Comparison of ENCODE assay signal across 8 mouse cellular contexts in genomic region chr10:95004065-95004763, GRCm38 (mm10). TPM values are rescaled to one million over a fixed set of nuclear protein-coding genes. Genes with fewer than 3 reads are reported as not detected.
DNase-seq lines count a peak whose midpoint lies in the region; ATAC-seq lines count a peak whose summit lies in the region.

No protein-coding gene starts in this region.

- no peaks in the 10 kb centered on the region for H3K36me3 ChIP-seq in heart, embryonic 11.5 days (ENCODE audit: control insufficient read depth, insufficient read depth, low read length)

- WGBS in heart, embryonic 11.5 days (ENCODE audit: insufficient replicate concordance): 70% methylated on average over 9 of the region's 9 CpGs

- no peaks in the 10 kb centered on the region for H3K27me3 ChIP-seq in heart, embryonic 11.5 days (ENCODE audit: control insufficient read depth, insufficient read depth, low read length)

- no peak overlapping the region for H3K4me2 ChIP-seq in heart, embryonic 11.5 days

- no peak overlapping the region for H3K4me3 ChIP-seq in heart, embryonic 11.5 days (ENCODE audit: low read depth, low read length)
- H3K4me3 ChIP-seq in brown adipose tissue, adult 24 weeks (ENCODE audit: insufficient read depth, low read depth, low read length): no peak overlapping the region

- no peaks in the 10 kb centered on the region for H3K4me1 ChIP-seq in heart, embryonic 11.5 days (ENCODE audit: control insufficient read depth, insufficient read depth, low read length)
- H3K4me1 ChIP-seq in brown adipose tissue, adult 24 weeks (ENCODE audit: control insufficient read depth, insufficient read depth, insufficient read length, low read length): peaks cover 8% of the 10 kb centered on the region

- H3K27ac ChIP-seq in heart, embryonic 11.5 days (ENCODE audit: low read depth, low read length): no peak overlapping the region
- H3K27ac ChIP-seq in brown adipose tissue, adult 24 weeks (replicated peaks; ENCODE audit: low read depth, low read length): peak overlapping the region; percentile 18; the same call in 1 of the 2 replicates

- intact Hi-C loops in heart, postnatal 36 days (cut with DNase I): no loop called here

- no peak for ATAC-seq in heart, embryonic 11.5 days (replicated peaks; ENCODE audit: insufficient number of reproducible peaks, low FRiP score, low TSS enrichment)

- no peak overlapping the region for H3K9ac ChIP-seq in heart, embryonic 11.5 days (ENCODE audit: low read depth, low read length)

- peak; percentile 51 to 72 for DNase-seq in heart, adult 18-20 months
- peak; percentile 18 to 41 for DNase-seq in heart, postnatal 36 days
- peak; percentile 62 for DNase-seq in lung, postnatal 36 days
- DNase-seq in ovary, adult 18-20 months (ENCODE audit: low spot score): no peak
- DNase-seq in cerebellum, adult 8-10 months: no peak
- DNase-seq in thymus, postnatal 36 days: no peak

- H3K9me3 ChIP-seq in heart, embryonic 11.5 days (replicated peaks; ENCODE audit: control insufficient read depth, low read length): no peaks in the 10 kb centered on the region

RNA-seq across cellular contexts. Expression of gene Plxnc1, which starts 59.6 kb away (rescaled TPM):
- total RNA-seq in heart, adult 18-20 months (2021): 1 to 10 TPM; 1.8 to 3.4 TPM
- polyA plus RNA-seq in heart, embryonic 11.5 days (2014; fragmentation: Nextera tagmentation; extraction: Ambion mirVana): 6.7 and 7.1 TPM in 2 replicates
- 0.50 and 1.1 TPM in 2 replicates for polyA plus RNA-seq in brown adipose tissue, adult 24 weeks (2012; ENCODE audit: insufficient read depth, insufficient read length, missing spikeins)
- total RNA-seq in heart, postnatal 36 days (2021): 1 to 10 TPM; 2.0 to 3.0 TPM

Comparison
In these comparisons a context has a peak if more than half of its experiments do, and no peak if none do; other contexts are left out.
1. DNase-seq: peak in heart, adult 18-20 months (2 of 2), heart, postnatal 36 days (2 of 2) and lung, postnatal 36 days (single experiment); none in ovary, adult 18-20 months (single experiment), cerebellum, adult 8-10 months (single experiment) and thymus, postnatal 36 days (0 of 2).